Mouse (Mus musculus): ENCODE data around the gene Tagap1.
"Not testable (repeated sequence)": the region's sequence is repeated elsewhere in the genome, so short reads cannot be mapped to it uniquely, and the experiment has no call there.

The Tagap1 gene

GRCm38 (mm10) chr17:6960776-6961175 is at the start of gene Tagap1:
Tagap1 (minus strand) TSS chr17:6961156.
- DNase-seq (ENCODE audit: low read depth): peak; percentile 22

- DNase-seq (ENCODE audit: low read depth): not testable (repeated sequence)
Measured at GRCm38 (mm10) chr17:7009901-7010300, 48.9 kb upstream of the Tagap1 start.

GRCm38 (mm10) chr17:7009440-7009839 is 48.5 kb upstream of the Tagap1 start:
- DNase-seq (ENCODE audit: low read depth): not testable (repeated sequence)

GRCm38 (mm10) chr17:7008885-7009284 is 47.9 kb upstream of the Tagap1 start:
- not testable (repeated sequence) for DNase-seq (ENCODE audit: low read depth)

GRCm38 (mm10) chr17:7005646-7006045 is 44.7 kb upstream of the Tagap1 start:
- DNase-seq (ENCODE audit: low read depth): not testable (repeated sequence)

- not testable (repeated sequence) for DNase-seq (ENCODE audit: low read depth)
Measured at GRCm38 (mm10) chr17:7003392-7003791, 42.4 kb upstream of the Tagap1 start.

GRCm38 (mm10) chr17:7001790-7002585 is 41.0 kb upstream of the Tagap1 start:
- DNase-seq (ENCODE audit: low read depth): not testable (repeated sequence)

- DNase-seq (ENCODE audit: low read depth): not testable (repeated sequence)
Measured at GRCm38 (mm10) chr17:6997778-6998490, 37.0 kb upstream of the Tagap1 start.

GRCm38 (mm10) chr17:6996826-6997225 is 35.9 kb upstream of the Tagap1 start:
- not testable (repeated sequence) for DNase-seq (ENCODE audit: low read depth)

- not testable (repeated sequence) for DNase-seq (ENCODE audit: low read depth)
Measured at GRCm38 (mm10) chr17:6995504-6995903, 34.5 kb upstream of the Tagap1 start.

GRCm38 (mm10) chr17:6986118-6986517 is 25.2 kb upstream of the Tagap1 start:
- DNase-seq (ENCODE audit: low read depth): not testable (repeated sequence)

- not testable (repeated sequence) for DNase-seq (ENCODE audit: low read depth)
Measured at GRCm38 (mm10) chr17:6980144-6980543, 19.2 kb upstream of the Tagap1 start.

GRCm38 (mm10) chr17:6979380-6979779 is 18.4 kb upstream of the Tagap1 start:
- DNase-seq (ENCODE audit: low read depth): peak; percentile 20

- peak; percentile 51 for DNase-seq (ENCODE audit: low read depth)
Measured at GRCm38 (mm10) chr17:6978287-6979248, 17.6 kb upstream of the Tagap1 start, which contains the start of gene Gm49721. Gm49721 (plus strand) TSS chr17:6978904.

- DNase-seq (ENCODE audit: low read depth): not testable (repeated sequence)
Measured at GRCm38 (mm10) chr17:6974985-6975384, 14.0 kb upstream of the Tagap1 start.

GRCm38 (mm10) chr17:6972836-6973396 is 12.0 kb upstream of the Tagap1 start:
- DNase-seq (ENCODE audit: low read depth): not testable (repeated sequence)

- not testable (repeated sequence) for DNase-seq (ENCODE audit: low read depth)
Measured at GRCm38 (mm10) chr17:6971238-6971637, 10.3 kb upstream of the Tagap1 start.

GRCm38 (mm10) chr17:6970334-6970733 is 9.4 kb upstream of the Tagap1 start, which contains the start of gene Rnaset2b:
Rnaset2b (plus strand) TSS chr17:6970634.
- DNase-seq (ENCODE audit: low read depth): not testable (repeated sequence)

- not testable (repeated sequence) for DNase-seq (ENCODE audit: low read depth)
Measured at GRCm38 (mm10) chr17:6967673-6968072, 6.7 kb upstream of the Tagap1 start.

- peak; percentile 50 for DNase-seq (ENCODE audit: low read depth)
Measured at GRCm38 (mm10) chr17:6965364-6965763, 4.4 kb upstream of the Tagap1 start.

- DNase-seq (ENCODE audit: low read depth): not testable (repeated sequence)
Measured at GRCm38 (mm10) chr17:6962936-6963335, 2.0 kb upstream of the Tagap1 start.

All from NIH3T3 (cell line).